Mouse (Mus musculus) ES-E14 (cell line): ENCODE results near the gene Hipk4. TPM values are rescaled to one million over a fixed set of nuclear protein-coding genes. Genes with fewer than 3 reads are reported as not detected.
A peak's percentile ranks its signal among the peaks of the same experiment; 100 is the strongest.

Source experiments
- DNase-seq: peaks from one replicate; pipeline ENCODE4 v3.0.0-alpha.2; 2013; ENCODE audit warnings: low read depth, low spot score
- H3K27ac ChIP-seq: 2 replicates; pipeline ENCODE4 v1.5.1; 2012; ENCODE audit warnings: low read depth, mild to moderate bottlenecking, low read length, moderate library complexity, mixed read lengths; ENCODE audit not compliant: poor library complexity, insufficient read depth, severe bottlenecking
- H3K36me3 ChIP-seq: 2 replicates; pipeline ENCODE4 v1.6.1; 2012; ENCODE audit warnings: mild to moderate bottlenecking, low read length, moderate library complexity, mixed read lengths; ENCODE audit not compliant: control insufficient read depth, poor library complexity, insufficient read depth, severe bottlenecking
- H3K4me1 ChIP-seq, 2 experiments: fragments of 150-350 bp in 1 of 2; sonication (generic) in 1 of 2; 2 replicates each; pipeline ENCODE4 v1.6.1; 2012; ENCODE audit warnings: low read length in 2 of 2, mild to moderate bottlenecking in 1 of 2, mixed read lengths in 1 of 2; ENCODE audit not compliant: control insufficient read depth in 2 of 2, insufficient read depth in 2 of 2, poor library complexity in 1 of 2
- H3K4me3 ChIP-seq, 2 experiments: fragments of 150-350 bp in 1 of 2; sonication (generic) in 1 of 2; 2 replicates each; pipeline ENCODE4 v1.5.1; 2012; ENCODE audit warnings: low read length in 2 of 2, low read depth in 1 of 2, mild to moderate bottlenecking in 1 of 2, mixed read lengths in 1 of 2; ENCODE audit not compliant: insufficient read depth in 1 of 2, poor library complexity in 1 of 2, severe bottlenecking in 1 of 2
- H3K9ac ChIP-seq: 2 replicates; pipeline ENCODE4 v1.6.1; 2012; ENCODE audit warnings: low read depth, mild to moderate bottlenecking, low read length, mixed read lengths; ENCODE audit not compliant: poor library complexity, insufficient read depth, severe bottlenecking
- H3K9me3 ChIP-seq: fragments of 150-350 bp; sonication (generic); 2 replicates; pipeline ENCODE4 v1.6.1; 2012; ENCODE audit warnings: low read depth, mild to moderate bottlenecking, low read length; ENCODE audit not compliant: control insufficient read depth, insufficient read depth
- CHD2 ChIP-seq: IDR thresholded peaks from 2 replicates; pipeline ENCODE4 v1.6.1; 2014; ENCODE audit warnings: mild to moderate bottlenecking, low read depth, low read length, inconsistent platforms
- HCFC1 ChIP-seq: IDR thresholded peaks from 2 replicates; pipeline ENCODE4 v1.6.1; 2012; ENCODE audit warnings: low read length, inconsistent platforms, borderline replicate concordance; ENCODE audit not compliant: insufficient read depth
- MAFK ChIP-seq: IDR thresholded peaks from 2 replicates; pipeline ENCODE4 v1.6.1; 2014; ENCODE audit warnings: mild to moderate bottlenecking, low read depth, low read length, inconsistent platforms; ENCODE audit not compliant: insufficient read depth
- ZC3H11A ChIP-seq: IDR thresholded peaks from 2 replicates; pipeline ENCODE4 v1.6.1; 2012; ENCODE audit warnings: low read depth, mild to moderate bottlenecking, inconsistent platforms, low read length, borderline replicate concordance
- ZNF384 ChIP-seq: IDR thresholded peaks from 2 replicates; pipeline ENCODE4 v1.6.1; 2012; ENCODE audit warnings: low read depth, low read length, inconsistent platforms
- in situ Hi-C, 2 experiments: fragments of 600-800 bp; cut with MboI; formaldehyde crosslinking; loops; one replicate each; pipeline ENCODE4 v1.15.1; 2025; ENCODE audit warnings: low sequenced_read_pairs in 2 of 2, inconsistent platforms in 1 of 2; ENCODE audit not compliant: unreplicated experiment in 2 of 2
- total RNA-seq: library from RNA; depleted of rRNA; stranded (reverse); fragments of 300-350 nt; gene quantifications from 2 replicates; pipeline ENCODE4 v1.2.3, GENCODE M21; 2012

Gene Hipk4
- total RNA-seq, 1 experiment, result 1.7 TPM

GRCm38 (mm10) chr7:27541431-27541830 is 18.4 kb downstream of the Hipk4 start:
- H3K4me3 ChIP-seq, result 0 out of 4 replicates have a peak overlapping the region, but pooled peaks of 1 of the 2 experiments have one; percentile 0
- peaks cover 30% of the 10 kb centered on the region; the same call in 1 of the 2 replicates for H3K36me3 ChIP-seq
- H3K27ac ChIP-seq, result no peak overlapping the region
- H3K9ac ChIP-seq, result no peak overlapping the region
- H3K4me1 ChIP-seq, result peaks cover 3 to 13% of the 10 kb centered on the region in 2 experiments; a peak in 3 of 4 replicates
- DNase-seq, result no peak
- in situ Hi-C loops, result no loop called here
- no peak for TF ChIP-seq ZC3H11A
- peak; percentile 60; the same call in 1 of the 2 replicates for TF ChIP-seq MAFK
- H3K9me3 ChIP-seq, result no peaks in the 10 kb centered on the region

DNA sequence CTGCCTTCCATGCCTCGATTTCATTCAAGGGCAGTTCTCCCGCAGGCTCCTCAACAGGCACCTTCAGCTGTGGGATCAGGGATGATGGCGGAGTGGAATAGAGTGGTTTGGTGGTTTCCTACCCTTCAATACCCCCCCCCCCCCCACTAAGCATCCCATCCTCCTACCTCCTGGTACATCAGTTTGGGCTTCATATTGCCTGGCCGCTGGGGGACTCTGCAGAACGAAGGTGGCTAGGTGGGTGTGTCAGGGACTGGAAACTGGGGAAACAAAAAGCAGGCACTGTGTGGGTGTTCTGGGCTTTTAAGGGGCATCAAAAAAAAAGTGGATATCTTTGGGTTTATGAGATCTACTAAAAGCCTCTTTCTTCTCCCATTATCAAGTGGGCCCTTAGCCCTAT is 18.9 kb downstream of the Hipk4 start:
- Histone ChIP-seq H3K9ac (no peak overlapping the region), H3K9me3 (no peaks in the 10 kb centered on the region), H3K4me3 (0 out of 4 replicates have a peak overlapping the region, but pooled peaks of 1 of the 2 experiments have one; percentile 0), H3K27ac (no peak overlapping the region), H3K36me3 (peaks cover 28% of the 10 kb centered on the region; the same call in 1 of the 2 replicates), H3K4me1 (peaks cover 3 to 13% of the 10 kb centered on the region in 2 experiments; a peak in 3 of 4 replicates)
- in situ Hi-C loops, result no loop called here
- DNase-seq, result no peak
- no peak for TF ChIP-seq ZC3H11A
- TF ChIP-seq HCFC1, result no peak
- no peak for TF ChIP-seq ZNF384
- TF ChIP-seq MAFK, result no peak
- no peak for TF ChIP-seq CHD2

GRCm38 (mm10) chr7:27542392-27543033 is 19.4 kb downstream of the Hipk4 start:
- no peaks in the 10 kb centered on the region for H3K9me3 ChIP-seq
- H3K4me1 ChIP-seq, result peaks cover 3 to 13% of the 10 kb centered on the region in 2 experiments; a peak in 3 of 4 replicates
- no peak for TF ChIP-seq CHD2
- no peak for TF ChIP-seq MAFK
- no peak for TF ChIP-seq ZNF384
- TF ChIP-seq HCFC1, result no peak
- no peak for TF ChIP-seq ZC3H11A
- peak overlapping the region; percentile 69 to 74 for H3K4me3 ChIP-seq
- in situ Hi-C loops, result no loop called here
- DNase-seq, result peak; percentile 48
- peak overlapping the region; percentile 78 for H3K9ac ChIP-seq
- H3K27ac ChIP-seq, result no peak overlapping the region
- peaks cover 24% of the 10 kb centered on the region; the same call in 1 of the 2 replicates for H3K36me3 ChIP-seq

GRCm38 (mm10) chr7:27543065-27543464 is 20.0 kb downstream of the Hipk4 start:
- Histone ChIP-seq H3K27ac (no peak overlapping the region), H3K4me3 (peak overlapping the region in 1 of 2 experiments; percentile 74; a peak in 2 of 4 replicates), H3K36me3 (peaks cover 23% of the 10 kb centered on the region; the same call in 1 of the 2 replicates), H3K4me1 (peaks cover 3 to 13% of the 10 kb centered on the region in 2 experiments; a peak in 3 of 4 replicates), H3K9ac (no peak overlapping the region), H3K9me3 (no peaks in the 10 kb centered on the region)
- TF ChIP-seq ZC3H11A (no peak), MAFK (no peak), HCFC1 (no peak), ZNF384 (no peak), CHD2 (no peak)
- in situ Hi-C loops, result no loop called here
- no peak for DNase-seq

DNA sequence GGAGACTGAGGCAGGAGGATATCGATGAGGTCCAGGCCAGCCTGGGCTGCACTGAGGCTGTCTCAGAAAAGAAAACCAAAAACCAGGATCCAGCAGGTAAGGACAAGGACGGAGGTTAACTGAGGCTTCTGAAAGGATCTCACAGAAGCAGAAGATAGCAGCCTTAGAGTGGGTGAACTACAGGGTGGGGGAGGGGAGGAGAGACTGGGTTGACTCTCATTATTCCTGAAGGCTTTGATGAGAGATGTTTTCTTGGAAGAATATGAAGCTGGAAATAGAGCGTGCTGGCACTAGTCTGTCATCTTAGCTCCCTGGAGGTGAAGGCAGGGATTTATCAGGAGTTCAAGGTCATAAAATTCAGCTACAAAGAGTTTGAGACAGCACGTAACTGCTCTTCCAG is 20.8 kb downstream of the Hipk4 start:
- no peak for TF ChIP-seq CHD2
- TF ChIP-seq ZC3H11A, result no peak
- TF ChIP-seq MAFK, result no peak
- TF ChIP-seq ZNF384, result no peak
- no peak for TF ChIP-seq HCFC1
- Histone ChIP-seq H3K9me3 (no peaks in the 10 kb centered on the region), H3K4me3 (no peak overlapping the region), H3K9ac (no peak overlapping the region), H3K36me3 (peaks cover 23% of the 10 kb centered on the region; the same call in 1 of the 2 replicates), H3K27ac (no peak overlapping the region), H3K4me1 (peaks cover 3 to 15% of the 10 kb centered on the region in 2 experiments; a peak in 3 of 4 replicates)
- in situ Hi-C loops, result no loop called here
- no peak for DNase-seq
